Mouse (Mus musculus) layer of hippocampus, adult 6 months (tissue): ENCODE results near the gene Mus81. TPM values are rescaled to one million over a fixed set of nuclear protein-coding genes. Genes with fewer than 3 reads are reported as not detected.

ENCODE experiments used
- long read RNA-seq, 2 experiments: library from polyadenylated mRNA; unstranded; transcript quantifications; one replicate each; pipeline ENCODE4 v2.0.0; 2019 to 2020
- polyA plus RNA-seq: library from polyadenylated mRNA; unstranded; fragments of <200 nt; fragmentation: Nextera tagmentation; gene quantifications from 2 replicates; pipeline ENCODE4 v1.2.3, GENCODE M21; 2021

Gene Mus81
- polyA plus RNA-seq, result 24.3 and 24.9 TPM in 2 replicates
- long read RNA-seq, experiment 1, transcript Mus81-202 (16 exons, 2,067 nt), result major isoform, 19 of 27 reads
- long read RNA-seq, experiment 1, partial matches to known transcripts, result 4 of 27 reads
- long read RNA-seq, experiment 1, other reads (novel, unspliced or antisense), result 2 of 27 reads
- long read RNA-seq, experiment 2, transcript Mus81-202 (16 exons, 2,067 nt), result major isoform, 89 of 122 reads
- long read RNA-seq, experiment 2, partial matches to known transcripts, result 7 of 122 reads
- long read RNA-seq, experiment 2, other reads (novel, unspliced or antisense), result 21 of 122 reads

GRCm38 (mm10) chr19:5487768-5488550, at the start of gene Mus81:
Mus81 (minus strand) TSS chr19:5488402.

GRCm38 (mm10) chr19:5510031-5511026, 22.1 kb upstream of the Mus81 start, which contains the start of gene Snx32:
Snx32 (minus strand) TSS chr19:5510538.

GRCm38 (mm10) chr19:5503687-5504086, 15.5 kb upstream of the Mus81 start, which contains the start of gene 1700020D05Rik:
1700020D05Rik (minus strand) TSS chr19:5503787.

GRCm38 (mm10) chr19:5490313-5490897, 2.2 kb upstream of the Mus81 start, which contains the start of gene Cfl1:
Cfl1 (plus strand) TSS chr19:5490455.

GRCm38 (mm10) chr19:5473720-5474119, 14.5 kb downstream of the Mus81 start, which contains the start of gene Efemp2:
Efemp2 (plus strand) TSS chr19:5473954.

GRCm38 (mm10) chr19:5468374-5468773, 19.8 kb downstream of the Mus81 start, which contains the start of gene Ctsw:
Ctsw (minus strand) TSS chr19:5468507.

GRCm38 (mm10) chr19:5460465-5460911, 27.7 kb downstream of the Mus81 start, which contains the start of gene Fibp:
Fibp (plus strand) TSS chr19:5460615.

GRCm38 (mm10) chr19:5457746-5458442, 30.3 kb downstream of the Mus81 start, which contains the start of gene Ccdc85b:
Ccdc85b (minus strand) TSS chr19:5457894.

GRCm38 (mm10) chr19:5447515-5448353, 40.5 kb downstream of the Mus81 start, which contains the start of gene Fosl1:
Fosl1 (plus strand) TSS chr19:5447547.

Other genes starting within 250 kb of the Mus81 start
- 25.5 and 25.8 TPM in 2 replicates for gene Pacs1, start 215.3 kb downstream of the Mus81 start, polyA plus RNA-seq
- gene Sf3b2, start 192.9 kb downstream of the Mus81 start, polyA plus RNA-seq, result 214 and 232 TPM in 2 replicates
- 71.6 and 91.0 TPM in 2 replicates for gene Gal3st3, start 190.1 kb downstream of the Mus81 start, polyA plus RNA-seq
- gene Catsper1, start 152.7 kb downstream of the Mus81 start, polyA plus RNA-seq, result not detected in 2 replicates
- 20.6 and 32.3 TPM in 2 replicates for gene Cst6, start 138.8 kb downstream of the Mus81 start, polyA plus RNA-seq
- 22.7 and 28.8 TPM in 2 replicates for gene Eif1ad, start 121.7 kb downstream of the Mus81 start, polyA plus RNA-seq
- 166 and 174 TPM in 2 replicates for gene Banf1, start 121.2 kb downstream of the Mus81 start, polyA plus RNA-seq
- gene Sart1, start 99.7 kb downstream of the Mus81 start, polyA plus RNA-seq, result 23.3 and 23.5 TPM in 2 replicates
- gene Tsga10ip, start 85.9 kb downstream of the Mus81 start, polyA plus RNA-seq, result not detected in 2 replicates
- 165 and 209 TPM in 2 replicates for gene Drap1, start 63.4 kb downstream of the Mus81 start, polyA plus RNA-seq
- 40.3 and 40.7 TPM in 2 replicates for gene AI837181, start 63.3 kb downstream of the Mus81 start, polyA plus RNA-seq
- gene Fosl1, start 40.9 kb downstream of the Mus81 start, polyA plus RNA-seq, result 0.38 TPM in 1 of 2 replicates, not detected in the other
- gene Ccdc85b, start 30.5 kb downstream of the Mus81 start, polyA plus RNA-seq, result 15.8 and 16.5 TPM in 2 replicates
- 85.1 and 88.5 TPM in 2 replicates for gene Fibp, start 27.8 kb downstream of the Mus81 start, polyA plus RNA-seq
- 0.20 and 0.41 TPM in 2 replicates for gene Ctsw, start 19.9 kb downstream of the Mus81 start, polyA plus RNA-seq
- gene Efemp2, start 14.4 kb downstream of the Mus81 start, polyA plus RNA-seq, result 17.7 and 32.4 TPM in 2 replicates
- 906 and 1,048 TPM in 2 replicates for gene Cfl1, start 2.1 kb upstream of the Mus81 start, polyA plus RNA-seq
- not detected in 2 replicates for gene 1700020D05Rik, start 15.4 kb upstream of the Mus81 start, polyA plus RNA-seq
- gene Snx32, start 22.1 kb upstream of the Mus81 start, polyA plus RNA-seq, result 50.6 and 51.6 TPM in 2 replicates
- gene Ovol1, start 72.2 kb upstream of the Mus81 start, polyA plus RNA-seq, result not detected in 2 replicates
- 2.8 and 5.1 TPM in 2 replicates for gene Ap5b1, start 79.6 kb upstream of the Mus81 start, polyA plus RNA-seq
- 47.4 and 53.5 TPM in 2 replicates for gene Rnaseh2c, start 113.5 kb upstream of the Mus81 start, polyA plus RNA-seq
- 41.3 and 45.1 TPM in 2 replicates for gene Kat5, start 121.8 kb upstream of the Mus81 start, polyA plus RNA-seq
- 9.2 and 14.8 TPM in 2 replicates for gene Rela, start 149.1 kb upstream of the Mus81 start, polyA plus RNA-seq
- gene Sipa1, start 175.3 kb upstream of the Mus81 start, polyA plus RNA-seq, result 7.2 and 9.3 TPM in 2 replicates
- gene Map3k11, start 200.3 kb upstream of the Mus81 start, polyA plus RNA-seq, result 6.1 and 6.9 TPM in 2 replicates
- gene Pcnx3, start 200.5 kb upstream of the Mus81 start, polyA plus RNA-seq, result 6.7 and 8.1 TPM in 2 replicates
- gene Kcnk7, start 216.0 kb upstream of the Mus81 start, polyA plus RNA-seq, result 0.65 and 0.82 TPM in 2 replicates
- 9.6 and 11.4 TPM in 2 replicates for gene Ehbp1l1, start 237.9 kb upstream of the Mus81 start, polyA plus RNA-seq
- 13.9 and 17.1 TPM in 2 replicates for gene Fam89b, start 241.3 kb upstream of the Mus81 start, polyA plus RNA-seq